Mouse (Mus musculus): ENCODE results near the gene Ccdc6.

Ccdc6 gene

DNA sequence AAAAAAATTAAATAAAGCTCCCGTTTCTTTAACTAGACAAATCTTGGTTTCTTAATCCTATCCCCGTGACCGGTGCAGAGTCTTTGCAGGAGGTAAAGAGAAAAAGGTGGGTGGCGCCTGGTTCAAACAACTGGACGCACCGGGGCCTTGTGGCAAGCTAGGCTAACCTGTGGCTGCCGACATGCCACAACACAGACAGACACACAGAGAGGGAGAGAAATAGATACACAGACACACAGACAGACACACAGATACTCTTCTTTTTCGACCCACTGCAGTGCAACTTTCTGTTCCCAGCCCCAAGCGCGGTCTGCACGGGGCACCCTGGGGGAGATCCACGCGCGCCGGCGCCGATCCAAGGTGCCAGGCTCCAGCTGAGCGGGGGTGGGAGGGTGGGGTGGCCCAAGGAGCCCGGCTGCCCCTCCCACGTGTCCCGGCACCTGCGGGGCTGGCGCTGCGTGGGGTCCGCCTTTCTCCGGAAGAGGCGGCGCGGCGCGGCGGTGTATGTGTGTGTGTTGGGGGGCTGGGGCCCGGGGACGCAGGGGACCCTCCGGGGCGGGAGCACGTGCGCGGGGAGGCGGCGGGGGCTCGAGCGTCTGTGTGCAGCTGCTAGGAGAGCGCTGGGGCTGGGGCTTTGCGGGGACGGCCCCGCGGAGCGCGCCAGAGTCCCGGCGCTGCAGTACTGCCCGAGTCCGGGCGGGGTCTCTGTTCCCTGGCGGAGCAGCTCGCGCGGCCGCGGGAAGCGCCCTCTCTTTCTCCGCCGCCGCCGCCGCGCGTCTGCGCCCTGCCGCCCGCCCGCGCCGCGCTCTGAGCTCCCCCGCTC lies at the start of gene Ccdc6:
TSS of gene Ccdc6 (plus strand) at position 756 of the 823 bp plus-strand sequence.
- peak; percentile 63 for DNase-seq (ENCODE audit: low read depth, low spot score)

DNA sequence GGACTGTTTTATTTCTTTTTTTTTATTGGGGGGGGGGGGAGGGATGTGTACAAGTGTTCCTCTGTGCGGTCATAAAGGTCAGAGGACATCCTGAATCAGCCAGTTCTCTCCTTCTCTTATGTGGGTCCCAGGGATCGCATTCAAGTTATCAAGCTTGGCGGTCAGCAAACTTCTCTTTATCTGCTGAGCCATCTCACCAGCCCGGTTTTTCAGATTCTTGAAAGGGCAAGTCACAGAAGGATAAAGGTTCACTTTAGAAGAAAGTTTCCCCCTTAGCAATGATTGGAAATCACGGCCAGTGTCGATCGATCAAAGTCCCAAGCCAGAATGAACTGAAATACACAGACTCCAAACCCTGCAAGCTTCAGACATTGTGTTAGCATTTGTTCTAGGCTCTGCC lies 47.1 kb upstream of the Ccdc6 start:
- DNase-seq (ENCODE audit: low read depth, low spot score): no peak

DNA sequence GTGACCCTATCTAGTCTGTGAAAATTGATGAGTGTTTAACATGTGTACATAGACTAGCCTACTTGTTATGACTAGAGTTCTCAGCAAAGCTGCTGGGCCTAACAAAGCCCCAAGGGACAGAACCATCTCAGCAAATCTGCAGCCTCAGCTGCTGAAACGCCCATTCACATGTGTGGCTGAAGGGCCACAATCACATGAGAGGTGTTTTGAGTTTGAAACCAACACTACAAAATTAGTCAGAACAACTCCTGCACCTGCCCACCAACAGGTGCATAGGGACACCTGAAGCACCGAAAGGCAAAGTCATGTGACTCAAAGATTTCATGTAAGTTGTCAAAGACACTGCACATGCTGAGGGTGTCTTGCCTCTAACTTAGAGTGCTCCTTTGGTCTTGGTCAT lies 41.6 kb upstream of the Ccdc6 start:
- DNase-seq (ENCODE audit: low read depth, low spot score): no peak

DNA sequence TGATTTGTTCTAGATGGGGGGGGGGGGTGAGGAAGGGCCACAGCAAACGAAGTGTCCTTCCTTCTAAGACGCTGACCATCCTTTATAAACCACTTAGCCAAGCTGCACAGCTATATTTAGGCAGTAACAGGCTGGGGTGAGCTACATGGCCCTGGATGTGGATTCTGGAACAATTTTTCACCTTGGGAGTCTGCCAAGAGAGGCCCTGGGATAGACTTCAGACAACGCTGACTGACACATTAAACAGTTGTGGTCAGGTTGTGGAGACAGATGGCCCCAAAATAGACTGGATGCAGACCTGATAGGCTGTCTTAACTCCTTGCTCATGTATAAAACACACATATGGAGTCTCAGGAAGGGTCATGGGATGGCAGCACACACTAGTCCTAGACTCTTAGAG lies 39.9 kb upstream of the Ccdc6 start:
- no peak for DNase-seq (ENCODE audit: low read depth, low spot score)

DNA sequence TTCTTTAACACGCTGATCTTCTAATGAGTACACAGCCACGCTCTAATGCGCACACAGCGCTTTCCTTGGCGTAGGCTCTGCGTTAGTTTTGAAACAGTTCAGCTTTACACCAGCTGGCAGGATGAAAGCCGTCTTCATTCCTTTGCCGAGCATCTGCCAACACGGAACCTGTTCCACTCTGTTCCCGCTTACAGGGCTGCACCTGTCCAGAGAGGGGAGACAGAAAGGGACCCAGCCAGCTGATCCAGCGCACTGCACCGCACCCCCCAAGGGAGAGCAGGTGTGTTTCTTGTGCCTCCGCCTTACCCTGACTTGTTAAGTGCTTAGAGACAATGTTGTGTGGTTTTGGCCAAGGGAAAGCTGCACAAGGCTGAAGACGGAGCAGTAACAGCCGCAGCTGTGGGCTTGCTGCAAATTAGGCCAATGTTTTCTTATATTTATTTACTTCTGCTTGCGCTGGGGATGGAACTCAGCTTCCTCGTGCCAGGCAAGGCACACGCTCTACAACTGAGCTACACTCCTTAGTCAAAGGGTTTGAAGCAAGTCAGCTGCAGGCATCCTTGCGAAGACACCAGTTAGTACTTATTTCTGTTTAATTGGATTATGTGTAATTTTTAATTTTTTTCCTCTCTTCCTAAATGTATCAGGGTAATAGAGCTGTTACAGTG lies 36.8 kb upstream of the Ccdc6 start:
- no peak for DNase-seq (ENCODE audit: low read depth, low spot score)

DNA sequence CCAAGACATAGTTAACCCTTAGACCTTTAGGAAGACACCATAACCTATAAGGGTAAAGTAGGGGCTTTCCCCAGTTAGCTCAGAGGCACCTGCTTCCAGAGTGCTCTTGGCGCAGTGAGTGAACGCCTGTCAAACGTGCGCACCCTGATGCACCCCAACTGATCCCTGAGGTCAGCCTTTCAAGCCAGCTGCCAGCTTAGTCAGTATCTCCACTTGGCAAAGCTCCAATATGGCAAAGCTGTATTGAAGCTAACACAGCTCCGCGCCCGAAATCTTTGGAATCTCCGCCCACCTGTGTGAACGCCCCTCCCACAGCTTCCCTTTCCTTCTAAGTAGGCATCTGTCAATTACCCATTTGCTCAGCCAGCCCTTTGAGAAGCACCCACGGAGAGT lies 36.2 kb upstream of the Ccdc6 start:
- no peak for DNase-seq (ENCODE audit: low read depth, low spot score)

DNA sequence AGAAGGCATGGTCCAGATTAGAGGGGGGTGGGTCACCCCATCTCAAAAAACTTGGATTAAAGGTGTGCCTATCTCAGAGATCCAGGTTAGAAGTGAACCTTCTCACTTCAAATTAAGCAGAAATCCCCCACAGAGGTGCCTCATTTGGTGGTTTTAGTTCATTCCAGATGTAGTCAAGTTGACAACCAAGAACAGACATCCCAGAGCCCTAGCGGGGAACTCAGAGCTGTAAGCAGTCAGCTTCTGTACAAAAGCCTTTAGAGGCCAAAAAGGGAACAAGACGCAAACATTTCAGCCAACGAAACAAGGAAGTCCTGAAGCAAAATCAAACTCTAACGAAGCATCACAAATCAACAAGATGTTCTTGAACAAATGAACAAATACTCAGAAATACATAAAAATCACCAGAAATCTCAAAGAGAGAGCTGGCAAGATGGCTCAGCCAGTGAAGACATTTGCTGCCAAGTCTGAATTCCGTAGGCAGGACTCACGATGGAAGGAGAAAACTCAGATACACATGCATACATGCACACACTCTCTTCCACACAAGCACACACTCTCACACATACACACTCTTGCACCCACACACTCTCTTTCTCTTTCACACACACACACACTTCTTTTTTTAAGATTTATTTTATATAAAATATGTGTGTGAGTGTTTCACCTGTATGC lies 32.9 kb upstream of the Ccdc6 start:
- DNase-seq (ENCODE audit: low read depth, low spot score): no peak

DNA sequence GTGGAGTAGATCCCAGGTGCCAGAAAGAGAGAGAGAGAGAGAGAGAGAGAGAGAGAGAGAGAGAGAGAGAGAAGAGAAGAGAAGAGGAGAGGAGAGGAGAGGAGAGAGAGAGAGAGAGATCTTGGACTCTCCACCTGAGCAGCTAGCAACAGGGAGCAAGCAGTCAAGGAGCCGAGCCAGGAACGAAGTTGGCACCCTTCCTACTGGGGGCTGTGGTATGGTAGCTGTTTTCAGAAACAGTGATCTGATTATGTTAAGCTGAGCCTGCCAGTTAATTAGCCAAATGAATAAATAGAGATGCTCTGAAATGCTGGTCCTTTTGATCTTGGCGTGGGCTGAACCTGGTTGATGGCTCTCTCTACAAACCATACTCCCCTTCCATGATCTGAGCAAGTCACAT lies 31.7 kb upstream of the Ccdc6 start:
- DNase-seq (ENCODE audit: low read depth, low spot score): no peak

DNA sequence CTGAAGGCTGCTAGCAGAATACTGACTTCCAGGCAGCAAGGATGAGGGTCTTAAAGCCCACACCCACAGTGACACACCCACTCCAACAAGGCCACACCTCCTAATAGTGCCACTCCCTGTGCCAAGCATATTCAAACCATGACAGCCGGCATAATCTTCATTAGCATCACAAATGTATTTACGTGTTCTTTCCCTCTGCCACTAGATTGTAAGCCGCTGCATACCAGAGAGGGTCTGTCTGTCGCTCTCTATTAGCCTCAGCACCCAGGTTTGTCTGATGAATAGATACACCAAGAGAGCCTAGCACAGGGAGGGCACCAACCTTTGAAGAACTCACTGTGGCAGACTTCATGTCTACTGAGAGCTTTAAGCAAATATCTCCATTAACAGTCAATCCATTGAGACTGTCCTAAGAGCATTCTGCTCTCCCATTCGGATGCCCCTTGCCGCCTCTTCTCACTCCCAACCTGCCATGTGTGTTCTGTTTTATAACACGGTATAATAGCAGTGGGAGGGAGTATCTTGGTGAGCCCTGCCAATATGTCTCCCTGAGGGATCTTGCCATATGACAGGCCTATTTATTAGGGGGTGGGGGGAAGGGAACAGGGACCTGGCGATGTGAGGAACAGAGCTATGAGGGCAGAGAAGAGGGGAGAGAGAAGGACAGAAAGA lies 30.3 kb upstream of the Ccdc6 start:
- DNase-seq (ENCODE audit: low read depth, low spot score): no peak

DNA sequence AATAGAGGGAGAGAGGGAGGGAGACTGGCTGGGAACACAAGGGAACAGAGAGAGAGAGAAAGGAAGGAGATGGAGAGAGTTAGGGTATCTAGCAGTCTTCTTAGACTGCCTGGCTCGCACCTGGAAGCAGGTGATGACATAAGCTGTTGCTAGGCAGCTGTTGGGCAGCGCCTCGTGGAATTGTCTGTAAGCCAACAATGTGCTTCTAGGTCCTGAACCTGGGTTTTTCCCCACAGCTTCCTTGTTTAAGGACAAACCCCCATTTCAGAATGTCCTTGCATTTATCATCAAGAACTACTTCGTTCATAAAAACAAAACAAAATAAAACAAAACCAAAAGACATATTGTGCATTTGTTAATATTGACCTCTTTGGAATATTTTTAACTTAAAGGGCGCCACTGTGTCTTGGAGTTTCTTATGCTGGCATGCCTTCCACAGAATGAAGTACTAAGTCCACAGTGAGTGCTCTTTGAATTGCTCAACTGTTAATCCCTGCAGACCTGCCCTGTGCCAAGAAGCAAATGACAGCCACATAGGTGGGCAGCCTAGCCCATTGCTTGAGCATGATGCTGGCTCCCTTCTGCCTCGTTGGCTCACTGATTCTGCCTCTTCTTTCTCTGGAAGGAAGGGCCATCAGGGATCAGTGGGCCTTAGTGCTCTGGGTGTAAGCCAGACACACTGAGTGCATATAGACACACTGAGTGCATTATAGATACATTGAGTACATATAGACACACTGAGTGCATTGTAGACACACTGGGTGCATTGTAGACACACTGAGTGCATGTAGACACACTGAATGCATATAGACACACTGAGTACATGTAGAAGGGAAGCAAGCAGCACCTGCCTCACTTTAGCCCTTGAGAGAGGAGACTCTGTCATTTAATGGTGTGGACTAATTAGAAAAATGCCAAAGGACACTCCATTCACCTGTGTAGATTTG lies 29.5 kb upstream of the Ccdc6 start:
- DNase-seq (ENCODE audit: low read depth, low spot score): no peak

DNA sequence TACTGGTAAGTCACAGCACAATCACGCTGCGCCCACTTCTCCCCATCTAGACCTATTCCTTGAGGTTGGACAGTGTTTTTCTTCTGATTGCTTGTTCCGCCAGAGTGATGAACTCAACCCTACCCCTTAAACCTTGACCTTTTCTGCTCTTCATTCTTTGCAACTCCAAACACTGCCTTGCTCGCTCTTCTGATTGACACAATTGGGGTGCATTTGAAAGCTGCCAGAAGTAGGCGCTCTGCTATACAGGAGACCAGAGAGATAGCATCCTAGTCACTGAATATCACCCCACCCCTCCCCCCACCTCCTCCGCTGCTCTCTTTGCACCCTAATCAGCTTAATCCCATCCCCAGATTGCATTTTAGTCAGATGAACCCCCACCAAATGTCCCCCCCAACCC lies 27.6 kb upstream of the Ccdc6 start:
- DNase-seq (ENCODE audit: low read depth, low spot score): no peak

DNA sequence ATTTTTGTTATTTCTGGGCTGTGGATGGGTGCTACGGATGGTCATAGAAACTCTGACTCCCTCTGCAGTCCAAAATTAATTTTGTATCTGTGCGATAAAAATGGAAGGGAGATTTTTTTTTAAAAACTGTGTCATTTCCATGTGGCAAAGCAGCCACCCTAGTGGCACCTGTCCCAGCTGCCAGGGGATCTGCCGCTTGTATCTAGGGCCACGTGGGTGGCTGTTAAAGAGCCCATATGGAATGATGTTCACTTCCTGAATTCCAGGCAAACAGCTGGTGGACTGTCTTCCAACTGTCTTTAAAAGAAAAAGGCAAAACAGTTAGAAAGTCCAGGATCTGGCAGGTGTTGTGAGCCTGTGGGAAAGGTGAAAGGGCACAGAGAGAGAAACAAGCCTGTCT lies 25.6 kb upstream of the Ccdc6 start:
- no peak for DNase-seq (ENCODE audit: low read depth, low spot score)

DNA sequence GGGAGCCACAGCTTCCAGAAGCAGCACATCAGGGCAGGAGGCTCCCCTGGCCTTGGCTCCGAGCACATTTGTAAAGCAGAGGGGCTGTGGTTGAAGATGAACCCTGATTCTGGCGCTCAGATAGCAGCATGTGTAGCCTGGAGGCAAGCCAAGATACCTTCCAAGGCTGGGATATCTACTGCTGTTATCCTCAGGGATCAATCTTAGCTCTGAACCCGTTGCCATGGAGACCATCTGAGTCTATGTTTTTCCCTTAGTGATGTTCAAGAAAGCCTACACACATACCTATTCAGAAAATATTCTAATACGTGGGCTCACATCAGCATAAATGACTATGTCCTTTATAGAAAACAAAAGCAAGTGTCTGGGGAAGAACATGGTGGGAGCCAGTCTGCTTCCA lies 19.5 kb upstream of the Ccdc6 start:
- DNase-seq (ENCODE audit: low read depth, low spot score): no peak

DNA sequence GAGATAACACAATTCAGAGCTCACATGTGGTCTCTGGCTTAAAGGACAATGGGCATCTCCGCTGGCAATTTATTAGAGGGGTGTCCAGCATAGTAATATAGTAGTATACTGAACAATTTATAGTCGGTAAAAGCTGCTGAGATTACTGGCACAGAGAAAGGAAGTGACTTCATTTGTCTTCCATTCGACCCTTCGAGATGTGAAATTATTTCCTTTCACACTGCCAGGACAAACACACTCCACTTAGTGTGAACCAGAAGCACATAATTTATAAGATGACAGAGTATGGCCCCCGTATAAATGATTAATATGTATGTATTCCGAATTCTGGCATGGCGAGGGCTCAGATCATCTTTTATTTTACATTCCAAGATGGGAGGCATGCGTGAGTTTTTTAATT lies 16.0 kb upstream of the Ccdc6 start:
- DNase-seq (ENCODE audit: low read depth, low spot score): no peak

DNA sequence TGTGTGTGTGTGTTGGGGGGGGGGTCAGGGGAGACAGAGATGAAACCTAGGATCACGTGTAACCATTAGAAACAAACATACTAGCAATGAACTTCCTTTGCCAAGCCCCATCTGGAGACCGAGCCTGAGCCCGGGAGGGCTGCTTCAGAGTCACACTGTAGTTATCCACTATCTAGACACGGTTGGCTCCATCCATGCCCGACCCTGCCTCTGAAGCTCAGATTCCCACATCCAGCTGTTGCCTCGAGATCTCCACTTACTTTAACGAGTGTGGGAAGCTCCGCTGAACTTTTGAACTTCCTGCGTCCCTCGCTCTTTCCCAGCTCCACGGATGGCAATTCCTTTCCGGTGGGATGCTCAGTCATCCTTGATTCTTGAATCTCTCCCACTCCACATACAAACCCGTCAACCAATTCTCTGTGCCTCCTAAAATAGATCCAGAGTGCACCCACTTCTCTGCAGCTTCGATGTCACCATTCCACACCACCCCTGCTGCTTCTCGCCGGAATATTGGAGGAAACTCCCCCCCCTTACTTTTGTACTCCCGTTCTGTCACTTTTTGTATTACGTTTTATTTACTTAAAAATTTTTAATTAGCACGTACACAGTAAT lies 15.3 kb upstream of the Ccdc6 start:
- DNase-seq (ENCODE audit: low read depth, low spot score): no peak

DNA sequence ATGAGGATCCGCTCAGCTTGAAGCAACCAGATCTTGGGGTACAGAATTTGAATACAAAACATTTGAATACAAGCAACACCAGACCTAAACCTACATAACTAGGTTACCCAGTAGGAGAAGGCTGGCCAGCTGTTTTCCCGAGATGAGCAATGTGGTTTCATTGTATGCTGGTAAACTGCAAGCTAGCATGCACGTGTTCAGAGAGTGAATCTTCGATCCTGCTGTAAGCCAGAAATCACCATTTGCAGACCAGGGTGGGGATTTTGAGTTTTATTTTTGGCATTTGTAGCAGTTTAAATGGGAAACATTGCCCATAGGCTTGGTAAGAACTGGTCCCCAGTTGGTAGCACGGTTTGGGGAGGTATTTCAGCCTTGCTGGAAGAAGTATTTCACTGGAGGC lies 13.7 kb upstream of the Ccdc6 start:
- no peak for DNase-seq (ENCODE audit: low read depth, low spot score)

DNA sequence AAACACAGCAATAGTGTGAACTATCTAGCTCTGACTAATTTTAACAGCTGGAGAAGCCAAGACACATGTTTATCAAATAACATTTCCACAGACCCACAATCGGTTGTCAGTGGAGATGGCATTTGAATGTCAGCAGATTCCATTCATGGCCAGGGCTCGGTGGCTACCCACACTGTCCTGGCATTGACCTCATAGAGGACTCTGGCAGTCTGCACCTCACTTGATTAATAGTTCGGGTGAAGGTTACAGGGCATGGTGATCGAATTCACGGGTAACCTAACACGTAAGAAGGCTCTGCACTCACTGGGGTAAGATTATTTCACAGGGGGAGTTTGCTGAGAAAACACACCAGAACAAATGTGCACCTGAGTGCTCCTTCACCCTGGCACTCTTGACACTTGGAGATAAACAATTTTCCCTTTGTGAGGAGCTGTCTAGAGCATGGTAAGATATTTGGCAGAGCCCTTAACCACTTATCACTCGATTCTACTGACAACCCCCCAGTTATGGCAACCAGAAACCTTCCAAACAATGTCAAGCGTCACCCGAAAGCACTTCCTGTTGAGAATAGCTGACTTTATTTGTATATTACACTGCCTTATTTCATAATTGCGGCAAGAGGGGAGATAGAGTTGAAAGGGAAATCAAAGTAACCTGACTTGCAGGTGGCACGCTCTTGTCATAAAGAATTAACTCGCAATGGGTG lies 11.5 kb upstream of the Ccdc6 start:
- no peak for DNase-seq (ENCODE audit: low read depth, low spot score)

DNA sequence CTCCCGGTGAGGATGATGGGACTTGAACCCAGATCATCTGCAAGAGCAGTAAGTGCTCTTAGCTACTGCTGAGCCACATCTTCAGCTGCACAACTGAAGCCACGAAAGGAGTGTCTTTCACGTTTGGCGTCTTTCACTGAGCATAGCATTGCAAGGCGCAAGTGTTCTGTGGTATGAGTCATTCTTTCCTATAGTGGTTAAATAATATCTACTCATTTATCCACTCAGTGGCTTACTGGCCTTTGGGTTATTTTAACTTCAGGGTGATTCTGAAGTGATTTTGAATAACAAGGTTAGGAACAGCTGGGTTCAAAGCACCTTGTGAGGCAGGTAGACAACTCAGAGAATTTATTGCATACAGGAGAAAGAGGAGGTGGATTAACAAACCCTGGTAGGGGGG lies 8.1 kb upstream of the Ccdc6 start:
- DNase-seq (ENCODE audit: low read depth, low spot score): no peak

DNA sequence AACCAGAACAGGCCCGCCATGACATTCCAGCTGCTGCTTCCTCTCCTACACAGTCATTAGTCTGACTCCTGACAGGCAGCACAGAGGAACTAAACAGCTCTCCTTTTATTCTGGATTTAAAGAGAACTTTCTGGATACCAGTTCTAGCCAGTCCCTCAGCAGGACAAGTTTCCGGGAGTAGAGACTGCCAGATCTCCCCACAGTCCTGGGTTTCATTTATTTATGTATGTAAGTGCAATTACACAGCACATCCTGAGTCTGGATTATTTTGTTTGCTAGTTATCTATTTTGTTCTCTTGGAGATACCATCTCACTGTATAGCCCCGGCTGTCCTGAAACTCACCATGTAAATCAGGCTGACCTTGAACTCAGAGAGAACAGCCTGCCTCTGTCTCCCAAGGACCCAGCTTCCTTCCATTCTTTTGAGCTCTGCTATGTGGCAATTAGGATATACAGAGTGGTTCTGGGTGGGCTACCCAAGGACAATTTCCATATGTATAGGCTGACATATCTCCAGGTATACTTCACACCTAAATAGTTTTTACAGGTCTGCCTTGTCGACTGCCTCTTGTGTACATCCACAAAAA lies 5.0 kb upstream of the Ccdc6 start:
- no peak for DNase-seq (ENCODE audit: low read depth, low spot score)

DNA sequence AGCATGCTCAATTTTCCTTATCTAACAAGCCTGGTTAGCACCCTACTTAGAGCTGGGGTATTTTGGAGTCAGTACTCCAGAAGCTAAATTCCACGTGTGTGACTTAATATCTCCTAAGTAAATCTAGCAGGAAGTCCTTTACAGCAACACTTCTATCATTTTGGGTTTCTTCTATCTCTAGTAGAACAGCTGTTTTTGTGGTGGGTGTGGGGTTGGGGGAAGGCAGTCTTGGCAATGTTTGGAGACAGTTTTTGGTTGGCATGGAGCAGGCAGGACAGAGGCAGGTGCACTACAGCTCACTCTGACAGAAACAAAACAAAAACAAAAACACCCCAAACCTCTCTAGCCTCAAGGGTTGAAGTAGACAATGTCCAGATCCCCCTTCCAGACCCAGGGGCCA lies 3.1 kb upstream of the Ccdc6 start:
- DNase-seq (ENCODE audit: low read depth, low spot score): no peak
